Mouse (Mus musculus) olfactory bulb, adult 2 months (tissue): Measurements from ENCODE around the gene N4bp2l1. TPM values are rescaled to one million over a fixed set of nuclear protein-coding genes. Genes with fewer than 3 reads are reported as not detected.

ENCODE experiments used
- H3K27ac ChIP-seq: fragments of 200-500 bp; 2 replicates; pipeline ENCODE4 v1.5.1; 2012; ENCODE audit warnings: low read depth, low read length; ENCODE audit not compliant: insufficient read depth
- H3K4me1 ChIP-seq: fragments of 200-500 bp; 2 replicates; pipeline ENCODE4 v1.6.1; 2012; ENCODE audit warnings: low read length; ENCODE audit not compliant: control insufficient read depth, insufficient read depth
- H3K4me3 ChIP-seq: fragments of 200-500 bp; 2 replicates; pipeline ENCODE4 v1.5.1; 2012; ENCODE audit warnings: mild to moderate bottlenecking, low read depth, low read length, moderate library complexity; ENCODE audit not compliant: insufficient read depth
- CTCF ChIP-seq: fragments of 200-500 bp; IDR thresholded peaks from 2 replicates; pipeline ENCODE4 v1.5.1; 2012; ENCODE audit warnings: low read depth, mild to moderate bottlenecking, low read length, moderate library complexity; ENCODE audit not compliant: insufficient read depth
- POLR2A ChIP-seq: fragments of 200-500 bp; IDR thresholded peaks from 2 replicates; pipeline ENCODE4 v1.6.1; 2012; ENCODE audit warnings: mild to moderate bottlenecking, low read depth, low read length, moderate library complexity; ENCODE audit not compliant: insufficient read depth
- whole genome bisulfite sequencing: fragments of 180-500 bp; shearing (Covaris S2); methylation state at CpG from one replicate; pipeline ENCODE4 v1.1.7; 2018; 5-methylcytosine and 5-hydroxymethylcytosine counted together
- polyA plus RNA-seq: library from polyadenylated mRNA; stranded (reverse); fragments of >200 nt; gene quantifications from 2 replicates; pipeline ENCODE4 v1.2.4, GENCODE M21; 2012; ENCODE audit warnings: low replicate concordance; ENCODE audit not compliant: missing spikeins, insufficient read depth, insufficient read length

Gene N4bp2l1
- polyA plus RNA-seq, 1 experiment, result 261 TPM

- TF ChIP-seq POLR2A (no peak), CTCF (no peak)
- Histone ChIP-seq H3K4me1 (peaks cover 12% of the 10 kb centered on the region), H3K4me3 (no peak overlapping the region), H3K27ac (no peak overlapping the region)
- WGBS, result 67% methylated on average over 20 of the region's 20 CpGs
Observed at GRCm38 (mm10) chr5:150600554-150601440, 3.8 kb upstream of the N4bp2l1 start.

GRCm38 (mm10) chr5:150599301-150600294 lies 2.6 kb upstream of the N4bp2l1 start:
- TF ChIP-seq CTCF (no peak), POLR2A (no peak)
- Histone ChIP-seq H3K27ac (no peak overlapping the region), H3K4me3 (no peak overlapping the region), H3K4me1 (peaks cover 12% of the 10 kb centered on the region)
- WGBS, result 82% methylated on average over 13 of the region's 13 CpGs

- no peak for TF ChIP-seq POLR2A
- no peak for TF ChIP-seq CTCF
- Histone ChIP-seq H3K4me1 (peaks cover 12% of the 10 kb centered on the region), H3K4me3 (no peak overlapping the region), H3K27ac (no peak overlapping the region)
- WGBS, result 79% methylated on average over 21 of the region's 21 CpGs
Observed at GRCm38 (mm10) chr5:150598202-150599119, 1.5 kb upstream of the N4bp2l1 start.

GRCm38 (mm10) chr5:150595366-150596016 lies 1.5 kb downstream of the N4bp2l1 start:
- H3K4me3 ChIP-seq, result no peak overlapping the region
- no peak overlapping the region for H3K27ac ChIP-seq
- TF ChIP-seq POLR2A, result no peak
- TF ChIP-seq CTCF, result no peak
- H3K4me1 ChIP-seq, result peaks cover 7% of the 10 kb centered on the region; the same call in 1 of the 2 replicates
- WGBS, result 68% methylated on average over 11 of the region's 11 CpGs

GRCm38 (mm10) chr5:150594649-150595339 lies 2.2 kb downstream of the N4bp2l1 start:
- no peak for TF ChIP-seq CTCF
- TF ChIP-seq POLR2A, result no peak; the same call in 1 of the 2 replicates
- Histone ChIP-seq H3K27ac (no peak overlapping the region), H3K4me3 (peak overlapping the region; percentile 94), H3K4me1 (peaks cover 3% of the 10 kb centered on the region; the same call in 1 of the 2 replicates)
- 9% methylated on average over 17 of the region's 17 CpGs for WGBS

GRCm38 (mm10) chr5:150593756-150594648 lies 3.0 kb downstream of the N4bp2l1 start:
- under 1% methylated on average over 101 of the region's 102 CpGs for WGBS
- Histone ChIP-seq H3K27ac (peak overlapping the region; percentile 83), H3K4me1 (peaks cover 3% of the 10 kb centered on the region; the same call in 1 of the 2 replicates), H3K4me3 (peak overlapping the region; percentile 94)
- TF ChIP-seq POLR2A (peak; percentile 44), CTCF (no peak)
